In the genomic region with DNA sequence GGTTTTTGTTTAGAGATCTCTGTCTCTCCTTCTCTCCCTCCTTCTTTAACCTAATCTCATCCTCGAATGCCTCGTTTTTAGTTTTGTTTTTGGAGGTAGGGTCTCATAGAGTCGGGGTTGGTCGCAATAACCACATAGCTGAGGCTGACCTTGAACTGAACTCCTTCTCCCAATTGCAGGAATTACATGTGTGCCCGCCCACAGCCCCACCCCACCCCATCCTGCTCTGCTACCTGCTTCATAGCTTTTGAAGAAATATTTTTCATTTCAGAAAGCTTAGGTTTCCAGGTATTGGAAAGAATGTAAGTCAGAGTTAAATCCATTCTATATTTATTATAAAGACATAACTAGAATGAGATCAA, we compare ENCODE assay signal across 10 mouse cellular contexts. TPM values are rescaled to one million over a fixed set of nuclear protein-coding genes. Genes with fewer than 3 reads are reported as not detected.
A peak's percentile ranks its signal among the peaks of the same experiment; 100 is the strongest.
DNase-seq lines count a peak whose midpoint lies in the region; ATAC-seq and TF ChIP-seq lines count a peak whose summit lies in the region.
"Had no signal": no experiment of that assay in that cellular context is flagged by ENCODE, and none has a peak within 500 bp of the region (broad histone marks: within the 10 kb centered on the region; RNA-seq: fewer than 3 reads in every experiment).

No protein-coding gene starts in this region.

- H3K27ac ChIP-seq in heart, adult 2 months, result peak overlapping the region; percentile 85
- H3K27ac ChIP-seq in forebrain, embryonic 16.5 days (ENCODE audit: low read length), result no peak overlapping the region; the same call in 1 of the 2 replicates
- no peak overlapping the region for H3K27ac ChIP-seq in liver, postnatal 0 days (ENCODE audit: low read depth)

- no peak; the same call in 1 of the 2 replicates for TF ChIP-seq POLR2A in heart, adult 2 months (IDR thresholded peaks at IDR 0.05; ENCODE audit: insufficient read depth, low read depth, low read length)

- intact Hi-C loops in heart, adult 2 months (cut with DNase I), result loop anchor here (5.0 kb wide), 2 partner anchors 826 to 891 kb away; no protein-coding TSS in a partner anchor
- intact Hi-C loops in heart, postnatal 36 days (cut with DNase I), result no loop called here

- DNase-seq in heart, adult 2 months, result no peak
- DNase-seq in heart, postnatal 36 days, result no peak
- DNase-seq in liver, postnatal 0 days, result no peak
- DNase-seq in urinary bladder, postnatal 14 days (ENCODE audit: low spot score), result no peak
- no peak for DNase-seq in frontal cortex, postnatal 25 days (ENCODE audit: low spot score in 2 of 2)

- no peaks in the 10 kb centered on the region for H3K79me2 ChIP-seq in heart, adult 2 months (replicated peaks; ENCODE audit: control insufficient read depth, insufficient read depth, low read length)

- no peaks in the 10 kb centered on the region for H3K36me3 ChIP-seq in heart, adult 2 months (ENCODE audit: control insufficient read depth, insufficient read depth, low read length)
- peaks cover 16% of the 10 kb centered on the region for H3K36me3 ChIP-seq in E14TG2a.4 (ENCODE audit: insufficient read depth, low read length)
- H3K36me3 ChIP-seq in forebrain, embryonic 16.5 days (ENCODE audit: control insufficient read depth, insufficient read depth), result no peaks in the 10 kb centered on the region
- H3K36me3 ChIP-seq in liver, postnatal 0 days (replicated peaks; ENCODE audit: insufficient read depth, low read length), result no peaks in the 10 kb centered on the region; the same call in 1 of the 2 replicates

- peak overlapping the region; percentile 61 for H3K4me2 ChIP-seq in forebrain, embryonic 16.5 days (ENCODE audit: low read length)
- H3K4me2 ChIP-seq in liver, postnatal 0 days (ENCODE audit: low read depth, low read length), result peak overlapping the region; percentile 83

- no peak for TF ChIP-seq CTCF in heart, adult 2 months (IDR thresholded peaks at IDR 0.05)
- TF ChIP-seq CTCF in E14TG2a.4 (conservative IDR thresholded peaks at IDR 0.05; ENCODE audit: low read length), result no peak
- TF ChIP-seq CTCF in liver, postnatal 0 days (IDR thresholded peaks at IDR 0.05; ENCODE audit: low read depth), result no peak

- H3K9ac ChIP-seq in heart, adult 2 months (ENCODE audit: low read depth, low read length), result peak overlapping the region; percentile 53
- H3K9ac ChIP-seq in forebrain, embryonic 16.5 days (replicated peaks; ENCODE audit: low read depth, low read length), result peak overlapping the region; percentile 74
- peak overlapping the region; percentile 92; the same call in 1 of the 2 replicates for H3K9ac ChIP-seq in liver, postnatal 0 days (replicated peaks)

- no peaks in the 10 kb centered on the region for H3K27me3 ChIP-seq in heart, adult 2 months (ENCODE audit: control insufficient read depth, insufficient read depth, low read length)
- H3K27me3 ChIP-seq in E14TG2a.4 (ENCODE audit: insufficient read depth, low read length), result no peaks in the 10 kb centered on the region
- no peaks in the 10 kb centered on the region for H3K27me3 ChIP-seq in forebrain, embryonic 16.5 days (replicated peaks; ENCODE audit: control insufficient read depth, insufficient read depth, low read length)
- no peaks in the 10 kb centered on the region for H3K27me3 ChIP-seq in liver, postnatal 0 days (ENCODE audit: insufficient read depth, low read length)

- H3K9me3 ChIP-seq in E14TG2a.4 (ENCODE audit: low read length), result peaks cover 11% of the 10 kb centered on the region
- no peaks in the 10 kb centered on the region for H3K9me3 ChIP-seq in forebrain, embryonic 16.5 days (ENCODE audit: control insufficient read depth, low read length)
- H3K9me3 ChIP-seq in liver, postnatal 0 days (ENCODE audit: low read length), result no peaks in the 10 kb centered on the region

- H3K4me1 ChIP-seq in heart, adult 2 months (ENCODE audit: control insufficient read depth, insufficient read depth, low read length), result no peaks in the 10 kb centered on the region; the same call in 1 of the 2 replicates
- 0 out of 2 replicates have a peak, but pooled peaks cover 9% of the 10 kb centered on the region for H3K4me1 ChIP-seq in E14TG2a.4 (replicated peaks; ENCODE audit: low read depth, low read length)
- H3K4me1 ChIP-seq in forebrain, embryonic 16.5 days (replicated peaks; ENCODE audit: control insufficient read depth, insufficient read depth, low read length), result peaks cover 13% of the 10 kb centered on the region
- H3K4me1 ChIP-seq in liver, postnatal 0 days (ENCODE audit: insufficient read depth), result peaks cover 3% of the 10 kb centered on the region; the same call in 1 of the 2 replicates

- H3K4me3 ChIP-seq in heart, adult 2 months, result peak overlapping the region; percentile 93
- peak overlapping the region; percentile 85; the same call in 1 of the 2 replicates for H3K4me3 ChIP-seq in E14TG2a.4 (replicated peaks; ENCODE audit: low read length)
- peak overlapping the region; percentile 71 for H3K4me3 ChIP-seq in forebrain, embryonic 16.5 days (replicated peaks; ENCODE audit: low read length)
- peak overlapping the region; percentile 84 for H3K4me3 ChIP-seq in liver, postnatal 0 days (ENCODE audit: low read depth, low read length)

- WGBS in heart, adult 2 months, result 29% methylated on average over 5 of the region's 5 CpGs
- 57% methylated on average over 5 of the region's 5 CpGs for WGBS in forebrain, embryonic 16.5 days
- 41% methylated on average over 5 of the region's 5 CpGs for WGBS in liver, postnatal 0 days (ENCODE audit: insufficient replicate concordance)

- no peak for TF ChIP-seq EP300 in heart, adult 2 months (IDR thresholded peaks at IDR 0.05; ENCODE audit: insufficient read depth, low read depth, low read length)
- no peak for TF ChIP-seq EP300 in liver, postnatal 0 days (IDR thresholded peaks at IDR 0.05; ENCODE audit: low read depth)

- peak; percentile 51 for ATAC-seq in forebrain, embryonic 16.5 days
- peak; percentile 32 for ATAC-seq in liver, postnatal 0 days
- no peak for ATAC-seq in CD4-positive, CD25-positive, alpha-beta regulatory T cell, adult 4 months

RNA-seq across cellular contexts. Expression of a gene that starts 0.3 kb away (rescaled TPM):
- total RNA-seq in heart, adult 2 months (2021), result 1 to 10 TPM; 4.4 to 5.5 TPM
- 3.9 and 5.9 TPM in 2 replicates for polyA plus RNA-seq in heart, adult 2 months (2012; rRNA removed)
- 1 to 10 TPM; 5.1 to 6.1 TPM for total RNA-seq in heart, postnatal 36 days (2021)
- 15.7 and 16.0 TPM in 2 replicates for polyA plus RNA-seq in forebrain, embryonic 16.5 days (2015; fragmentation: Nextera tagmentation; extraction: Ambion mirVana)
- polyA plus RNA-seq in liver, postnatal 0 days (2015; fragmentation: Nextera tagmentation; extraction: Ambion mirVana), result 19.7 and 20.0 TPM in 2 replicates
- polyA plus RNA-seq in CD4-positive, CD25-positive, alpha-beta regulatory T cell, adult 4 months (2017; shearing (Covaris generic)), result 10 to 100 TPM; 12.4 to 18.7 TPM

RNA-seq across cellular contexts. Expression of a gene that starts 21.2 kb away (rescaled TPM):
- total RNA-seq in heart, adult 2 months (2021), result not detected
- not detected in 2 replicates for polyA plus RNA-seq in heart, adult 2 months (2012; rRNA removed)
- total RNA-seq in heart, postnatal 36 days (2021), result not detected
- polyA plus RNA-seq in forebrain, embryonic 16.5 days (2015; fragmentation: Nextera tagmentation; extraction: Ambion mirVana), result not detected in 2 replicates
- polyA plus RNA-seq in liver, postnatal 0 days (2015; fragmentation: Nextera tagmentation; extraction: Ambion mirVana), result not detected in 2 replicates
- polyA plus RNA-seq in CD4-positive, CD25-positive, alpha-beta regulatory T cell, adult 4 months (2017; shearing (Covaris generic)), result not detected
- total RNA-seq: common myeloid progenitor, adult 5-6 weeks had no signal
- polyA plus RNA-seq: C2C12 had no signal

RNA-seq across cellular contexts. Expression of a gene that starts 35.5 kb away (rescaled TPM):
- total RNA-seq in heart, adult 2 months (2021), result 10 to 100 TPM; 20.6 to 21.4 TPM
- polyA plus RNA-seq in heart, adult 2 months (2012; rRNA removed), result 23.6 and 47.9 TPM in 2 replicates
- total RNA-seq in heart, postnatal 36 days (2021), result 10 to 100 TPM; 18.8 to 20.9 TPM
- 6.3 and 6.4 TPM in 2 replicates for polyA plus RNA-seq in forebrain, embryonic 16.5 days (2015; fragmentation: Nextera tagmentation; extraction: Ambion mirVana)
- 1.6 and 2.6 TPM in 2 replicates for polyA plus RNA-seq in liver, postnatal 0 days (2015; fragmentation: Nextera tagmentation; extraction: Ambion mirVana)
- polyA plus RNA-seq in CD4-positive, CD25-positive, alpha-beta regulatory T cell, adult 4 months (2017; shearing (Covaris generic)), result 10 to 100 TPM in 1 of 2 experiments, 1 to 10 TPM in 1; 9.8 to 10.6 TPM
